Mouse (Mus musculus) midbrain, embryonic 11.5 days (tissue): ENCODE measurements around the gene Crygb. TPM values are rescaled to one million over a fixed set of nuclear protein-coding genes. Genes with fewer than 3 reads are reported as not detected.

ENCODE experiments used
- ATAC-seq: fragments of 200-750 bp; cut with Nextera tagmentation; 2 replicates; pipeline ENCODE4 v1.8.0; 2017; ENCODE audit warnings: moderate TSS enrichment, moderate library complexity; ENCODE audit not compliant: low FRiP score
- DNase-seq: peaks from one replicate; pipeline ENCODE4 v3.0.0; 2015; ENCODE audit warnings: low spot score; ENCODE audit errors: missing footprints
- H3K27ac ChIP-seq: fragments of 300-500 bp; sonication (generic); 2 replicates; pipeline ENCODE4 v1.5.1; 2014; ENCODE audit warnings: low read depth, low read length
- H3K27me3 ChIP-seq: fragments of 300-500 bp; sonication (generic); 2 replicates; pipeline ENCODE4 v1.6.1; 2014; ENCODE audit warnings: mild to moderate bottlenecking, low read length, moderate library complexity, mixed read lengths; ENCODE audit not compliant: control insufficient read depth, insufficient read depth
- H3K36me3 ChIP-seq: fragments of 300-500 bp; sonication (generic); 2 replicates; pipeline ENCODE4 v1.6.1; 2014; ENCODE audit warnings: mild to moderate bottlenecking, low read length, moderate library complexity, mixed read lengths; ENCODE audit not compliant: control insufficient read depth, insufficient read depth
- H3K4me1 ChIP-seq: fragments of 300-500 bp; sonication (generic); 2 replicates; pipeline ENCODE4 v1.6.1; 2014; ENCODE audit warnings: low read length; ENCODE audit not compliant: control insufficient read depth, insufficient read depth
- H3K4me2 ChIP-seq: fragments of 300-500 bp; sonication (generic); 2 replicates; pipeline ENCODE4 v1.6.1; 2014; ENCODE audit warnings: mild to moderate bottlenecking, moderate library complexity
- H3K4me3 ChIP-seq: fragments of 300-500 bp; sonication (generic); 2 replicates; pipeline ENCODE4 v1.5.1; 2014; ENCODE audit warnings: low read depth, low read length
- H3K9ac ChIP-seq: fragments of 300-500 bp; sonication (generic); 2 replicates; pipeline ENCODE4 v1.6.1; 2014; ENCODE audit warnings: low read length
- H3K9me3 ChIP-seq: fragments of 300-500 bp; sonication (generic); 2 replicates; pipeline ENCODE4 v1.6.1; 2016; ENCODE audit warnings: low read length; ENCODE audit not compliant: control insufficient read depth
- WGBS: fragments of 180-500 bp; shearing (Covaris S2); extraction: QIAGEN DNeasy Blood & Tissue Kit; methylation state at CpG from one replicate; pipeline ENCODE4 v1.1.7; 2014; 5-methylcytosine and 5-hydroxymethylcytosine counted together
- polyA plus RNA-seq: library from polyadenylated mRNA; unstranded; fragments of >200 nt; fragmentation: Nextera tagmentation; extraction: Ambion mirVana; gene quantifications from 2 replicates; pipeline ENCODE4 v1.2.1, GENCODE M21; 2014

Crygb gene
- not detected in 2 replicates for polyA plus RNA-seq

- WGBS = 26% methylated on average over 7 of the region's 7 CpGs
- DNase-seq = no peak
- H3K9me3 ChIP-seq = no peaks in the 10 kb centered on the region
These were observed at the start of gene Crygb for GRCm38 (mm10) chr1:65082188-65082587. Crygb (minus strand) TSS chr1:65082288.

GRCm38 (mm10) chr1:65131671-65132070 lies 49.6 kb upstream of the Crygb start:
- H3K4me2 ChIP-seq = no peak overlapping the region
- no peaks in the 10 kb centered on the region for H3K9me3 ChIP-seq
- H3K27ac ChIP-seq = no peak overlapping the region
- no peak for DNase-seq
- H3K4me3 ChIP-seq = no peak overlapping the region
- WGBS = 87% methylated on average over 1 of the region's 1 CpGs
- H3K27me3 ChIP-seq = no peaks in the 10 kb centered on the region
- no peak for ATAC-seq
- no peaks in the 10 kb centered on the region for H3K4me1 ChIP-seq
- no peaks in the 10 kb centered on the region for H3K36me3 ChIP-seq
- no peak overlapping the region for H3K9ac ChIP-seq

More at GRCm38 (mm10) chr1:65082188-65082587, at the start of gene Crygb:
- ATAC-seq = no peak
- Histone ChIP-seq H3K27me3 (no peaks in the 10 kb centered on the region), H3K27ac (no peak within 1 kb of the TSS), H3K36me3 (no peaks in the 10 kb centered on the region), H3K4me2 (peak within 1 kb of the TSS; percentile 4; the same call in 1 of the 2 replicates), H3K9ac (no peak within 1 kb of the TSS), H3K4me3 (no peak within 1 kb of the TSS), H3K4me1 (peaks cover 3% of the 10 kb centered on the region; the same call in 1 of the 2 replicates)

- H3K9me3 ChIP-seq = no peaks in the 10 kb centered on the region
- no peaks in the 10 kb centered on the region for H3K27me3 ChIP-seq
- H3K9ac ChIP-seq = no peak overlapping the region
- no peaks in the 10 kb centered on the region for H3K36me3 ChIP-seq
- no peak overlapping the region for H3K27ac ChIP-seq
- no peak for DNase-seq
- H3K4me1 ChIP-seq = no peaks in the 10 kb centered on the region
- 88% methylated on average over 3 of the region's 3 CpGs for WGBS
- no peak overlapping the region for H3K4me2 ChIP-seq
- no peak overlapping the region for H3K4me3 ChIP-seq
- no peak for ATAC-seq
These were observed 48.1 kb upstream of the Crygb start for GRCm38 (mm10) chr1:65130226-65130625.

GRCm38 (mm10) chr1:65129634-65130180 lies 47.6 kb upstream of the Crygb start:
- no peaks in the 10 kb centered on the region for H3K4me1 ChIP-seq
- H3K4me2 ChIP-seq = no peak overlapping the region
- H3K27me3 ChIP-seq = no peaks in the 10 kb centered on the region
- WGBS = 73% methylated on average over 3 of the region's 3 CpGs
- no peak overlapping the region for H3K9ac ChIP-seq
- DNase-seq = no peak
- H3K4me3 ChIP-seq = no peak overlapping the region
- no peak overlapping the region for H3K27ac ChIP-seq
- no peaks in the 10 kb centered on the region for H3K36me3 ChIP-seq
- no peaks in the 10 kb centered on the region for H3K9me3 ChIP-seq
- no peak for ATAC-seq

- Histone ChIP-seq H3K27me3 (no peaks in the 10 kb centered on the region), H3K4me2 (peak within 1 kb of the TSS; percentile 27; the same call in 1 of the 2 replicates), H3K27ac (no peak within 1 kb of the TSS), H3K36me3 (no peaks in the 10 kb centered on the region), H3K4me3 (no peak within 1 kb of the TSS), H3K4me1 (no peaks in the 10 kb centered on the region), H3K9me3 (no peaks in the 10 kb centered on the region), H3K9ac (no peak within 1 kb of the TSS)
- 28% methylated on average over 9 of the region's 9 CpGs for WGBS
- no peak for ATAC-seq
- peak; percentile 86 for DNase-seq
These were observed 40.7 kb upstream of the Crygb start, which contains the start of gene D630023F18Rik for GRCm38 (mm10) chr1:65122574-65123372. D630023F18Rik (minus strand) TSS chr1:65123214.

GRCm38 (mm10) chr1:65119438-65119837 lies 37.4 kb upstream of the Crygb start, which contains the start of gene Gm28845:
Gm28845 (minus strand) TSS chr1:65119558.
- Histone ChIP-seq H3K9me3 (no peaks in the 10 kb centered on the region), H3K4me1 (no peaks in the 10 kb centered on the region), H3K36me3 (no peaks in the 10 kb centered on the region), H3K9ac (no peak within 1 kb of the TSS), H3K4me3 (no peak within 1 kb of the TSS), H3K4me2 (no peak within 1 kb of the TSS), H3K27me3 (no peaks in the 10 kb centered on the region), H3K27ac (no peak within 1 kb of the TSS)
- WGBS = 100% methylated on average over 1 of the region's 1 CpGs
- no peak for DNase-seq
- no peak for ATAC-seq

GRCm38 (mm10) chr1:65118150-65118913 lies 36.2 kb upstream of the Crygb start:
- 85% methylated on average over 8 of the region's 8 CpGs for WGBS
- DNase-seq = no peak
- H3K4me1 ChIP-seq = no peaks in the 10 kb centered on the region
- H3K36me3 ChIP-seq = no peaks in the 10 kb centered on the region
- no peak overlapping the region for H3K4me3 ChIP-seq
- ATAC-seq = no peak
- no peaks in the 10 kb centered on the region for H3K9me3 ChIP-seq
- no peak overlapping the region for H3K4me2 ChIP-seq
- no peak overlapping the region for H3K9ac ChIP-seq
- H3K27ac ChIP-seq = no peak overlapping the region
- H3K27me3 ChIP-seq = no peaks in the 10 kb centered on the region

GRCm38 (mm10) chr1:65113536-65114172 lies 31.6 kb upstream of the Crygb start:
- DNase-seq (no peak), ATAC-seq (no peak)
- Histone ChIP-seq H3K27ac (no peak overlapping the region), H3K4me2 (no peak overlapping the region), H3K27me3 (no peaks in the 10 kb centered on the region), H3K9me3 (no peaks in the 10 kb centered on the region), H3K4me1 (no peaks in the 10 kb centered on the region), H3K9ac (no peak overlapping the region), H3K36me3 (no peaks in the 10 kb centered on the region), H3K4me3 (no peak overlapping the region)
- 96% methylated on average over 5 of the region's 5 CpGs for WGBS
